8 mouse cellular contexts compared by ENCODE assay signal in the genomic region with DNA sequence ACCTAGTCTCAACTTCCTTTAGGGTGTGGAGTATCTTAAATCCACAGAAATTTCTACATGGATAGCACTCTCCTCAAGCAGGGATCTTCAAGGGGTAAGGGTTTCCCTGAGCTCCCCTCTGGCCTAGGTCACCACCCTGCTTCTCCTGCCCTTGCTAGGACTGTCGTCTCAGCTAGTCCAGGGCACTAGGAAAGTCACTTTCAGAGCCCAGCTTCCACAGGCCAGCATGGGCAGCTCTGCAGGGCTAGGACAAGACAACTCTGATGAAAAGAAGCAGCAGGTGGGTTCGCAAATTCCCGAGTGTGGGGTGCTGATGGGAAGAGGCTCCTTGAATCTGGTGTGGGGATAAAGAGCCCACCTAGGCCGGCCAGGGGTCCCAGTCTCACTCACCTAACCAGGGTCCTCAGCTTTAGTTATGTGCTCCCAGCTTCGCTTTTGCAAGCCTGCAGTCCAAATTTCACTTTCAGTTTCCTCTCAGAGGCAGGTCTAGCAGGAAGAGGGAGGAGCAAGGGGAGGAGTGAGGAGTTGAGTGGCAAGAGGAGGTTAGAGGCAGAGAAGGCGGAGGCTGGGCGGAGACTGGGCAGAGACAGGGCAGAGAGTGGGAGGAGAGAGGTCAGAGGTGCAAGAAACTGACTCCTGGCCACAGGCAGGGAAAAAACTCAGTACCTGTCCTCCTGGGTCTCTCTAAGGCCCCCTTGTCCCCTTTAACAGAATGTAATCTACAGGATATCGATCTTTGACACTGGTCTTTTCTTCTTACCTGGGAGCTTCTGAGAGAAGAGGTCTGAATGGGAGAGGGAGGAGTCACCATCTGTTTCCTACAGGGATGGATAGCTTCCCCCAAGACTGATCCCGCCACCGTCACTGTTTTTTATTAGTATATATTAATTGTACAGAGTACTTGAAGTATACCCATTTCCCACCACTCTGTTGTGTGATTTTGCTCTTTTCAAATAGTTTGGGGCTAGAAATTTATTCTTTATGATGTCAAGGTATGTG. TPM values are rescaled to one million over a fixed set of nuclear protein-coding genes. Genes with fewer than 3 reads are reported as not detected.
DNase-seq lines count a peak whose midpoint lies in the region; ATAC-seq and TF ChIP-seq lines count a peak whose summit lies in the region.

Gene Trim21 (minus strand): TSS at position 488 of the 999 bp plus-strand sequence.

- DNase-seq in CD4-positive helper T cell, adult 2 months (ENCODE audit: low read depth, low spot score) = peak; percentile 91
- peak; percentile 60 for DNase-seq in brain, embryonic 14.5 days (ENCODE audit: low read depth)
- DNase-seq in liver = peak; percentile 86
- DNase-seq in monocyte, adult 2 months (ENCODE audit: low read depth in 1 of 2, low spot score in 2 of 2) = peak; percentile 64 to 71
- DNase-seq in spleen, postnatal 36 days (ENCODE audit: low spot score in 2 of 2) = peak; percentile 95

- H3K27ac ChIP-seq in heart, embryonic 11.5 days (ENCODE audit: low read depth, low read length) = peak within 1 kb of the TSS; percentile 35; the same call in 1 of the 2 replicates
- no peak within 1 kb of the TSS for H3K27ac ChIP-seq in kidney, embryonic 15.5 days

- H3K4me2 ChIP-seq in heart, embryonic 11.5 days = peak within 1 kb of the TSS; percentile 87
- H3K4me2 ChIP-seq in kidney, embryonic 15.5 days = peak within 1 kb of the TSS; percentile 68

- TF ChIP-seq POLR2A in brain, embryonic 14.5 days (IDR thresholded peaks at IDR 0.05; ENCODE audit: borderline replicate concordance, extremely low read depth, insufficient read depth, insufficient read length, poor library complexity, severe bottlenecking) = no peak

- TF ChIP-seq CTCF in brain, embryonic 14.5 days (IDR thresholded peaks at IDR 0.05; ENCODE audit: borderline replicate concordance, extremely low read depth, insufficient read depth, insufficient read length) = no peak

- peaks cover 20% of the 10 kb centered on the region for H3K4me1 ChIP-seq in erythroblast, embryonic 14.5 days (ENCODE audit: control insufficient read depth)
- H3K4me1 ChIP-seq in heart, embryonic 11.5 days (ENCODE audit: control insufficient read depth, insufficient read depth, low read length) = no peaks in the 10 kb centered on the region
- peaks cover 7% of the 10 kb centered on the region for H3K4me1 ChIP-seq in kidney, embryonic 15.5 days

- ATAC-seq in heart, embryonic 11.5 days (replicated peaks; ENCODE audit: insufficient number of reproducible peaks, low FRiP score, low TSS enrichment) = peak; percentile 97
- peak; percentile 100 for ATAC-seq in kidney, embryonic 15.5 days (replicated peaks; ENCODE audit: low FRiP score)

- no peaks in the 10 kb centered on the region for H3K9me3 ChIP-seq in erythroblast, embryonic 14.5 days (ENCODE audit: control insufficient read depth, low read length)
- H3K9me3 ChIP-seq in heart, embryonic 11.5 days (replicated peaks; ENCODE audit: control insufficient read depth, low read length) = no peaks in the 10 kb centered on the region
- no peaks in the 10 kb centered on the region for H3K9me3 ChIP-seq in kidney, embryonic 15.5 days (replicated peaks)

- peak within 1 kb of the TSS; percentile 82 for H3K4me3 ChIP-seq in erythroblast, embryonic 14.5 days (replicated peaks)
- peak within 1 kb of the TSS; percentile 64 for H3K4me3 ChIP-seq in heart, embryonic 11.5 days (ENCODE audit: low read depth, low read length)
- peak within 1 kb of the TSS; percentile 60 for H3K4me3 ChIP-seq in kidney, embryonic 15.5 days (replicated peaks)

- peak within 1 kb of the TSS; percentile 77 for H3K9ac ChIP-seq in heart, embryonic 11.5 days (ENCODE audit: low read depth, low read length)
- H3K9ac ChIP-seq in kidney, embryonic 15.5 days = peak within 1 kb of the TSS; percentile 53

- no peaks in the 10 kb centered on the region; the same call in none of the 2 replicates for H3K36me3 ChIP-seq in erythroblast, embryonic 14.5 days (ENCODE audit: control insufficient read depth)
- no peaks in the 10 kb centered on the region for H3K36me3 ChIP-seq in heart, embryonic 11.5 days (ENCODE audit: control insufficient read depth, insufficient read depth, low read length)
- no peaks in the 10 kb centered on the region for H3K36me3 ChIP-seq in kidney, embryonic 15.5 days

- no peaks in the 10 kb centered on the region for H3K27me3 ChIP-seq in erythroblast, embryonic 14.5 days (ENCODE audit: control insufficient read depth)
- H3K27me3 ChIP-seq in heart, embryonic 11.5 days (ENCODE audit: control insufficient read depth, insufficient read depth, low read length) = no peaks in the 10 kb centered on the region
- H3K27me3 ChIP-seq in kidney, embryonic 15.5 days = no peaks in the 10 kb centered on the region

- 21% methylated on average over 10 of the region's 10 CpGs for WGBS in heart, embryonic 11.5 days (ENCODE audit: insufficient replicate concordance)
- 11% methylated on average over 10 of the region's 10 CpGs for WGBS in kidney, embryonic 15.5 days

RNA-seq across cellular contexts. Expression of gene Trim21, which starts in this region (rescaled TPM):
- 1.3 and 1.5 TPM in 2 replicates for polyA plus RNA-seq in brain, embryonic 14.5 days (2012; rRNA removed)
- polyA plus RNA-seq in erythroblast, embryonic 14.5 days (2012) = 0.09 and 0.26 TPM in 2 replicates
- 0.63 and 0.73 TPM in 2 replicates for polyA plus RNA-seq in heart, embryonic 11.5 days (2014; fragmentation: Nextera tagmentation; extraction: Ambion mirVana)
- 0.17 and 0.44 TPM in 2 replicates for polyA plus RNA-seq in kidney, embryonic 15.5 days (2015; fragmentation: Nextera tagmentation; extraction: Ambion mirVana)

Comparison
In these comparisons a context has a peak if more than half of its experiments do, and no peak if none do; other contexts are left out.
1. Peak in ATAC-seq, H3K4me3 ChIP-seq, H3K27ac ChIP-seq, H3K9ac ChIP-seq and H3K4me2 ChIP-seq in heart, embryonic 11.5 days; RNA of the gene not detected or under 1 TPM.
2. Peak in ATAC-seq, H3K4me3 ChIP-seq, H3K9ac ChIP-seq and H3K4me2 ChIP-seq in kidney, embryonic 15.5 days; RNA of the gene not detected or under 1 TPM.